Mouse (Mus musculus) neural tube, embryonic 11.5 days (tissue): ENCODE measurements around the gene Vamp9. TPM values are rescaled to one million over a fixed set of nuclear protein-coding genes. Genes with fewer than 3 reads are reported as not detected.

Source experiments
- ATAC-seq: fragments of 200-750 bp; cut with Nextera tagmentation; 2 replicates; pipeline ENCODE4 v1.8.0; 2017; ENCODE audit warnings: moderate number of reproducible peaks, mild to moderate bottlenecking, moderate TSS enrichment, moderate library complexity; ENCODE audit not compliant: insufficient read depth, low FRiP score, low TSS enrichment
- DNase-seq: peaks from one replicate; pipeline ENCODE4 v3.0.0-alpha.2; 2015; ENCODE audit warnings: low spot score
- H3K27ac ChIP-seq: fragments of 300-500 bp; sonication (generic); 2 replicates; pipeline ENCODE4 v1.5.1; 2014; ENCODE audit warnings: low read depth, mild to moderate bottlenecking, low read length
- H3K27me3 ChIP-seq: fragments of 300-500 bp; sonication (generic); 2 replicates; pipeline ENCODE4 v1.6.1; 2014; ENCODE audit warnings: mild to moderate bottlenecking, low read length, mixed read lengths; ENCODE audit not compliant: control insufficient read depth, insufficient read depth
- H3K36me3 ChIP-seq: fragments of 300-500 bp; sonication (generic); 2 replicates; pipeline ENCODE4 v1.6.1; 2014; ENCODE audit warnings: mild to moderate bottlenecking, low read length, moderate library complexity, mixed read lengths; ENCODE audit not compliant: control insufficient read depth, insufficient read depth
- H3K4me1 ChIP-seq: fragments of 300-500 bp; sonication (generic); 2 replicates; pipeline ENCODE4 v1.6.1; 2014; ENCODE audit warnings: low read length, mixed read lengths; ENCODE audit not compliant: control insufficient read depth, insufficient read depth
- H3K4me2 ChIP-seq: fragments of 300-500 bp; sonication (generic); 2 replicates; pipeline ENCODE4 v1.6.1; 2014; ENCODE audit warnings: low read depth, mild to moderate bottlenecking, moderate library complexity
- H3K4me3 ChIP-seq: fragments of 300-500 bp; sonication (generic); 2 replicates; pipeline ENCODE4 v1.5.1; 2014; ENCODE audit warnings: low read depth, low read length
- H3K9ac ChIP-seq: fragments of 300-500 bp; sonication (generic); 2 replicates; pipeline ENCODE4 v1.6.1; 2014; ENCODE audit warnings: mild to moderate bottlenecking, low read length
- H3K9me3 ChIP-seq: fragments of 300-500 bp; sonication (generic); 2 replicates; pipeline ENCODE4 v1.6.1; 2016; ENCODE audit warnings: low read length; ENCODE audit not compliant: control insufficient read depth
- WGBS: fragments of 180-500 bp; shearing (Covaris S2); extraction: QIAGEN DNeasy Blood & Tissue Kit; methylation state at CpG from one replicate; pipeline ENCODE4 v1.1.7; 2014; 5-methylcytosine and 5-hydroxymethylcytosine counted together
- polyA plus RNA-seq: library from polyadenylated mRNA; unstranded; fragments of >200 nt; fragmentation: Nextera tagmentation; extraction: Ambion mirVana; gene quantifications from 2 replicates; pipeline ENCODE4 v1.2.1, GENCODE M21; 2014

The Vamp9 gene
- polyA plus RNA-seq: not detected in 2 replicates

DNA sequence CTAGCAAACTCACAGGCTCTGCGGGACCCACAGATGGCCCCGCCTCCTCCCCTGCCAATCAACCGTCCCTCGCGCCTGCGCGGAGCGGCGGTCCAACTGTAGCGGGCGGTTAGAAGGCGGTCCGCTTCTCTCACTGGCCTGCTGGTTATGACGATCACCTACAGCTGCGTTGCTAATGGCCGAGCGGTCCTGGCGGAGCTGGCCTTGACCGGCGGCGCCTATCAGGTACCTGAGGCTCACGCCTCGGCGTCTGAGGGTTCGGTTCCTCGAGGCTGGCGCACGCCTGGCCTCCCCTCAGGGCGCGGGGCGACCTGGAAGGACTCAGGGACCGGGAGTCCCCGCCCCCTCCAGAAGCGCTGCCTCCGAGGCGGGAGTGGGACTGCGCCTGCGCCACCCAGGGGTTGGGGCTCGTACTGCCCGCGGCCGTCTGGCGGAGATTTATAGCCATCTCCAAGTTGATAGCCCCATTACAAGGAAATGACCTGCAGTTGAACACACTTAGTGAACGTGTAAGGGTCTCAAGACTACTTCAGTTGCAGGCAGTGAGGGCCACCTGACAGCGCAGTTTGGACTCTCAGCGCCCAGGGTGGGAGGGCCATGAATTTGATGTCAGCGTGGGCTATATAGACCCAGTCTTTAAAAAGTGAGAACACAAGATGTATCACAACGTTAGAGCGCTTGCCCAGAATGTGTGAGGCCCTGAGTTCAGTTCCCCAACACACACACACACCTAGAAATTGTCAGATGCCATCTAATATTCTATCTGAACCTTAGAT is at the start of gene Vamp9:
Vamp9 (plus strand) TSS at position 74 of the 776 bp plus-strand sequence.
- Histone ChIP-seq H3K27ac (peak within 1 kb of the TSS; percentile 88), H3K9me3 (no peaks in the 10 kb centered on the region), H3K36me3 (no peaks in the 10 kb centered on the region), H3K9ac (peak within 1 kb of the TSS; percentile 75), H3K4me3 (peak within 1 kb of the TSS; percentile 51), H3K4me2 (peak within 1 kb of the TSS; percentile 32), H3K4me1 (no peaks in the 10 kb centered on the region), H3K27me3 (no peaks in the 10 kb centered on the region)
- DNase-seq: peak; percentile 97
- 5% methylated on average over 40 of the region's 49 CpGs for WGBS
- ATAC-seq: peak; percentile 97

DNA sequence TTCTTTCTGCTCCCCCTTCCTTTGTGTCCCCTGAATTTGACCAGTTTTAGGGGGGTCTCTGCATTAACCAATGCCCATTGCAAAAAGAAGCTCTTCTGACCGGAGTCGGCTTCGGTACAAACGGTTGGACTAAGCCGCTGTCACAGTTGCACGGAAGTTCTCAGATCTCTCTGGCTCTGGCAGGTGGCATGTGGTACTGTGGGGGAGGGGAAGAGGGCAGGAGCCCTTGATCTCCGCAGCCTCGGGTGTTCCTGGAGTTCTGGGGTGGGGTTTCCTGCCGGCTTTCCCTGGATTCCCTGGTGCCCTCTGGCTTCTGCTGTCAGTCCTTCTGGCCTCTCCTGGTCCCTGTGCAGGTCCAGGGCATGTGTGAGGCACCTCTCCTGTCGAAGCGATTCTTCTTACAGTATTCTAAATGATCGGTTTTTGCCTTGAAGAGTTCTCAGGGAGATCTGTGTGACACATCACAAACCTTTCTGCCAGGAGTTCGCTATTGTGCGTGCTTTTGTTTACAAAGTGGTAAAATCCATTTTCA is 48.9 kb upstream of the Vamp9 start:
- no peak overlapping the region for H3K4me2 ChIP-seq
- no peaks in the 10 kb centered on the region for H3K9me3 ChIP-seq
- ATAC-seq (no peak), DNase-seq (no peak)
- 0 out of 2 replicates have a peak, but pooled peaks cover 3% of the 10 kb centered on the region for H3K4me1 ChIP-seq
- no peak overlapping the region for H3K4me3 ChIP-seq
- no peaks in the 10 kb centered on the region for H3K27me3 ChIP-seq
- 45% methylated on average over 14 of the region's 14 CpGs for WGBS
- no peak overlapping the region for H3K9ac ChIP-seq
- H3K36me3 ChIP-seq: no peaks in the 10 kb centered on the region
- no peak overlapping the region for H3K27ac ChIP-seq

DNA sequence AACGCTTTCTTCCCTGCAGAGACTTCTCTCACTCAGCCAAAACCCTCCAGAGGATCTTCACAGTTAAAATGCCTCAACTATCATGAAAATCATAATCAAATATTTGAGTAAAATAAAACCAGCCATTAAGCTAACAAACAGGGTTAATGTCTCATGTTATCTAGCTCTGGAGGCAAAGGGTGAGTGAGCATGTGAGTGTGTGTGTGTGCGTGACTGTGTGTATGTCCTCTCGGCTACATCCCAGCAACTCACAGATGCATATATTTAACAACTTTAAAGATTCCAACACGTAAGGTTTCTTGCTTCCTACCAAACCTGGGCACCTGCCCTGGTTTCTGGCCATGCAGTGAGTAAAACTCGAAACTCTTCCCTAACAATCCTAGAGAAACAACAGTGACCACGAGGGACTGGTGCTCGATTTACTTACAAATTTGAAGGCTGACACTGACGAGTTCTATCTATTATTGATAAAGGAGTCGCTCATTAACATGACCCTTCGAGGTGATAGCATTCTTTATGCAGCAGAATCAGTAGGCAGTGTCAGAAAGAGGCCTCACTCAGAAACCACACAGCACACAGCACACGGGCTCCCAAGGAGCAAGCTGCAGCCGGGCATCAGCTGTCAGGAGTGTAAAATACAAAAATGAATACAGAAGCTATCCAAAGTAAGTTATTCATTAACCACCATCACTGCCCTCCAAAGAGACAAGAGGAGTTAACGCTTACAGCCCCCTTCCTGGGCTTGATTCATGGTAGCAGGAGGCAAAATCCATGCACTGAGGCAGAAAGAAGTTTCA is 46.2 kb upstream of the Vamp9 start:
- Histone ChIP-seq H3K4me2 (no peak overlapping the region), H3K4me1 (0 out of 2 replicates have a peak, but pooled peaks cover 3% of the 10 kb centered on the region), H3K27me3 (no peaks in the 10 kb centered on the region), H3K9me3 (no peaks in the 10 kb centered on the region), H3K4me3 (no peak overlapping the region), H3K27ac (no peak overlapping the region), H3K36me3 (no peaks in the 10 kb centered on the region), H3K9ac (no peak overlapping the region)
- ATAC-seq (no peak), DNase-seq (no peak)
- 69% methylated on average over 13 of the region's 13 CpGs for WGBS

DNA sequence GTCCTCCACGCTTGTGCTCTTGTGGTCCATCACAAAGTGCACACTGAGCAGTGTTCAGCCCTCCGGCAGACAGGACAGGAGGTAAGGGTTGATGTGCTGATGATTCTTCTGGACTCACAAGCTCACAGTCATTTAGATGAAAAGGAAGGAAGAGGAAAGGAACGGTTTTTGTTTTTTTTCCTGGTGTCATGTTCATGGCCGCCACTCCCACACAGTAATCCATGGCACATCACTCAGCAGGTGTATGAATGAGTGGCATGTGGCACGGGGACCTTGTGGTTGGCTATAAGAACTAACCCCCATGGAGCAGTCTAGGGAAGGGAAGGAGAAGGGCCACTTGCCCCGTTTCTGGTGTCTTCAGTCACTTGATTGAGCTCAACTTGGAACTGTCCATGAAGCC is 44.2 kb upstream of the Vamp9 start:
- no peak for DNase-seq
- Histone ChIP-seq H3K4me1 (0 out of 2 replicates have a peak, but pooled peaks cover 2% of the 10 kb centered on the region), H3K27me3 (no peaks in the 10 kb centered on the region), H3K9me3 (no peaks in the 10 kb centered on the region), H3K36me3 (no peaks in the 10 kb centered on the region), H3K27ac (no peak overlapping the region), H3K4me2 (no peak overlapping the region), H3K9ac (no peak overlapping the region), H3K4me3 (no peak overlapping the region)
- 86% methylated on average over 6 of the region's 6 CpGs for WGBS
- ATAC-seq: no peak

DNA sequence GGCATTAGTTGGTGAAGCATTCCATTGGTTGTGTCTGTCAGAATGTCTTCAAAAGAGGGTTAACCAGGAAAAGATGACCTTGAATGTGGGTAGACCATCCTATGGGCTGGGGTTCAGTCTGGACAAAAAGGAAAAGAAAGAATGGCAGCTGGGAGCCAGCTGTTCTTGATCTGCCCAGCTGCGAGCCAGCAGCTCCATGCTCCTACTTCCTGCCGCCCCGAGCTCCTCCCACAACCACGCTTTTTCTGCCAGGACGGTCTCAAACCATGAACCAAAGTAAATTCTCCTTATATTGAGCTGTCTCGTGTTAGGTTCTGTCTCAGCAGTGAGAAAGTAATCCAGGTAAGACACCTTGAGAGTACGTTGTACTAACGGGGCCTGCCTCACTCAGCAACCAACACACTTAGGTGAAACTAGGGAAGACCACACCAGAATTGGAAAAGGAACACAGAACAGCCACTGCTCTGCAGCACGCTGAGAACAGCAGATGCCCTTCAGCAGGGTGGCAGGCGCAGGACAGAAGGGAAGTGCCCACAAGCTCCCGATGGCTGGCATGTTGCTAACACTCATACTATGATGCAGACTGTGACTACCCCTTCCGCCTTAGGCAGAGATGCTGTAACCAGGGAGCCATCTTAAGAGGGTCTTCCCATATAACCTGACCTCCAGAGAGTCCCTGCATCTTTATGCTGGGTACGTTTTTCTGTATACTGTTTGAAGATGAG is 42.2 kb upstream of the Vamp9 start:
- 83% methylated on average over 13 of the region's 13 CpGs for WGBS
- ATAC-seq (no peak), DNase-seq (no peak)

DNA sequence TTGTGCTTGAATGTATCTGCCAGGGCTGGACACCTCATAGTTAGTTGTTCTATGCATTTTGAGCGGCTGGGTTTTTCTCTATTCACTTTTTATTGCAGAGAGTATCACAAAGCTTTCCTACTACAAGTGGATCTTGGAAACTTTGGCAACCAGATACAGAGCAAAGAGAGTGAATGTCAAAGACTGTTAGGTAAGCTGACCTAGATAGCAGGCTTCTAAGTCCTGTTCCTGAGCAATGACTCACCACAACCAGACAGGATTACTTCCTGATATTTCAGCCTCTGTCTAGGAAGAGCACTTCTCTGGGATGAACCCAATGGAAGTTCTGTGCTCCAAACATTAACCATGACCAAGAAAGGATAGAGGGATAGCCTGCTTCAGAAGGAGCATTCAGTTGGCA is 40.3 kb upstream of the Vamp9 start:
- no peak for ATAC-seq
- WGBS: 95% methylated on average over 1 of the region's 1 CpGs
- no peaks in the 10 kb centered on the region for H3K4me1 ChIP-seq
- H3K27me3 ChIP-seq: no peaks in the 10 kb centered on the region
- H3K27ac ChIP-seq: no peak overlapping the region
- no peak overlapping the region for H3K4me2 ChIP-seq
- no peak overlapping the region for H3K4me3 ChIP-seq
- no peak overlapping the region for H3K9ac ChIP-seq
- H3K36me3 ChIP-seq: no peaks in the 10 kb centered on the region
- no peaks in the 10 kb centered on the region for H3K9me3 ChIP-seq
- no peak for DNase-seq

More for the DNA sequence above, 42.2 kb upstream of the Vamp9 start:
- H3K27ac ChIP-seq: no peak overlapping the region
- no peaks in the 10 kb centered on the region for H3K36me3 ChIP-seq
- H3K4me1 ChIP-seq: no peaks in the 10 kb centered on the region
- H3K27me3 ChIP-seq: no peaks in the 10 kb centered on the region
- H3K9me3 ChIP-seq: no peaks in the 10 kb centered on the region
- H3K4me2 ChIP-seq: no peak overlapping the region
- no peak overlapping the region for H3K9ac ChIP-seq
- H3K4me3 ChIP-seq: no peak overlapping the region

DNA sequence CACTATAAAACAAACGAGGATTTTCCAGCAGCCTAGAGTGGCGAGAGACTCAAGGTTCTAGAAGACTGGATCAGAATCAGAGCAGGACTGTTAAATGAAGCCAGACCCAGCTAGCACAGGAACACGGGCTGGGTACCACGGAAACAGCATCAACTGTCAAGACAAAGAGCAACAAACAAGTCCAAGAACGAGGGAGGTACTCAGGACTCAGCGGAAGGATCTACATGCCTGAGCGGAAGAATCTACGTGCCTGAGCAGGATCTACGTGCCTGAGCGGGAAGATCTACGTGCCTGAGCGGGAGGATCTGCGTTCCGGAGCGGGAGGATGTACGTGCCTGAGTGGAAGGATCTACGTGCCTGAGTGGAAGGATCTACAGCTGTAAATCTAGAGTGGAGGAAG is 37.8 kb upstream of the Vamp9 start:
- Histone ChIP-seq H3K9ac (no peak overlapping the region), H3K27ac (no peak overlapping the region), H3K36me3 (no peaks in the 10 kb centered on the region), H3K4me3 (no peak overlapping the region), H3K4me2 (no peak overlapping the region), H3K9me3 (no peaks in the 10 kb centered on the region), H3K4me1 (no peaks in the 10 kb centered on the region), H3K27me3 (no peaks in the 10 kb centered on the region)
- ATAC-seq (no peak), DNase-seq (no peak)
- WGBS: 92% methylated on average over 17 of the region's 17 CpGs

DNA sequence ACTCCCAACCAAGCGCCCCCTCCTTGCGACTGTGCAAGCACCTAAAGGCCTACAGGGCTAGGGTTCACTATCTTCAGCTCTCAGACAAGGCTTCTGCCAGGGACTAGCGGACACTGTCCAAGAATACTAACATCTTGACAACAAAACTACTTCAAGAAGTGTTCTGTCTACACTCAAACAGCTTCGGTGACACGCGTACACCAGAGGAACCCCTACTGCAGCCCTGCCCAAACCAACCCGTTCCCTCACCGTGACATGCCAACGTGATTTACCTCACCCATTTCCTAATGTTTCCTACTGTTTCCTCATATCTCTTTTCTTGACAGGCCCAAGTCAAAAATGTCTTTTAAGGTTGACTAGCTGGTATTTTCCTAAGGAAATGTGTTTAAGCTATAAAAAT is 37.1 kb upstream of the Vamp9 start:
- no peaks in the 10 kb centered on the region for H3K4me1 ChIP-seq
- H3K27me3 ChIP-seq: no peaks in the 10 kb centered on the region
- WGBS: 86% methylated on average over 9 of the region's 9 CpGs
- H3K36me3 ChIP-seq: no peaks in the 10 kb centered on the region
- no peak overlapping the region for H3K4me3 ChIP-seq
- H3K4me2 ChIP-seq: no peak overlapping the region
- DNase-seq (no peak), ATAC-seq (no peak)
- H3K9ac ChIP-seq: no peak overlapping the region
- no peaks in the 10 kb centered on the region for H3K9me3 ChIP-seq
- no peak overlapping the region for H3K27ac ChIP-seq
